Mouse (Mus musculus): ENCODE data around the gene Sowaha. TPM values are rescaled to one million over a fixed set of nuclear protein-coding genes. Genes with fewer than 3 reads are reported as not detected.

The Sowaha gene
- polyA plus RNA-seq (2012), result 1.00 and 1.1 TPM in 2 replicates

DNA sequence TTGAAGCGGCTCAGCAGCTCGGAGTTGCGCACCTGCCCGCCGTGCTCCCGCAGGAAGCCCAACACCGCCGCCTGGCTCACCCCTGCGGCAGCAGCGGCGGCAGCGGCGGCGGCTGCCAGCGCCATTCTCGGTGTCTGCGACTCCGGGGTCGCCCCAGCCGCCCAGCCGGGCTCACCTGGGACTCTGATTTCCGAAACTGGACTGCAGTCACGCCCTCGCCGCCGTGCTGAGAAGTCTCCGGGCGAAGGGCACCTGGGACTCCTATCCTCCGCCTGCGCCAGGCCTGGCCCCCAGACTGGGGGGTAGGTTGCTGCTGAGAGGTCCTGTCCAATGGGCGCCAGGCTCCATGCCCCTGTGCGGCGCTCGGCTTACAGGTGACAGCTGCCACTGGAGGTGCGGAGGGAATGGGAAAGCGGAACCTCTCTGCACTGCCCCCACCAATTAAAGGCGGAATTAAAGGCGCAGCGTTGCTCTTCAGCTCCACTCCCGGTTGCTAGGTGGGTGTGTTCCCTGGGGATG lies at the start of gene Sowaha, which contains the start of gene Gm9945:
TSS of gene Sowaha (minus strand) at position 492 of the 519 bp plus-strand sequence.
TSS of gene Gm9945 (plus strand) at position 384 of the 519 bp plus-strand sequence.

DNA sequence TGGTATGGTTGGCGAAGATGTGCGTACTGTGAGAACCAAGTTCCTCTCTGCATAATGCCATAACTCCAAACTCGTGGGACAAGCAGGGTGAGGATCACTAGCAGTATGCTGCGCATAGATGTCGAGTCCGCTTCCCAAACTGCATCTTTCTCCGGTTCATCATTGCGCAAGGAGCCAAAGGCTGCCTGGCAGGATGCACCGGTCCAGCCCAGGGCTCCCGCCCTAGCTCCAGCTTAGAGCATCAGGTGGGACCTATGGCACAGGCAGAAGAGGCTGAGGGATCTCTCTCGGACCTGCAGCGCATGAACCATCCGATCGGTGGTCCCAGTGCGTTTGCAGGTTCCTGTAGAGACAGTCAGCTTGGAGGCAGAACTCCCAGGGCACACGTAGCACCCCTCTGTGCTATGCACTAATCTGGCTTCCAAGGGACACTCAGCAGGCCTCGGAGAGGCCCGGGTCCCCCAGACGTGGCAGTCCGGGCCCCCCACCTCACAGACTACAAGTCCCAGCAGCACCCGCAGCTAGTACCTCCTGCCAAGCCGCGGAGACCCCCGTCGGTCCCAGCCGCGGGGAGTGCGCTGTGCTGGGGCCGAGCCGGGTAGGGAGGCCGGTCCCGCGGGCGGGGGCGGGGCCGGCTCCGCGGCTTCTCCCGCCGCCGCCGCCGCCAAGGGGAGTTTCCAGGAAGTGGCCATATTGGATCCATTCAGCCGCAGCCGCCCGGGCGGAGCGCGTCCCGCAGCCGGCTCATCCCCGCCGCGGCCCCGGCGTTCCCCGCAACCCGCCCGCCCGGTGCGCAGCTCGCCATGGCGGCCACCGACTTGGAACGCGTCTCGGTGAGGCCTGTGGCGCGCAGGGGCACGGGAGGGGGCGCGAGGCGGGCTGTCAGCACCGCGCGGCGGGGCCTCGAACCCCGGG lies 39.4 kb upstream of the Sowaha start, which contains the start of gene Sept8:
TSS of gene Sept8 (plus strand) at position 51 of the 915 bp plus-strand sequence.

DNA sequence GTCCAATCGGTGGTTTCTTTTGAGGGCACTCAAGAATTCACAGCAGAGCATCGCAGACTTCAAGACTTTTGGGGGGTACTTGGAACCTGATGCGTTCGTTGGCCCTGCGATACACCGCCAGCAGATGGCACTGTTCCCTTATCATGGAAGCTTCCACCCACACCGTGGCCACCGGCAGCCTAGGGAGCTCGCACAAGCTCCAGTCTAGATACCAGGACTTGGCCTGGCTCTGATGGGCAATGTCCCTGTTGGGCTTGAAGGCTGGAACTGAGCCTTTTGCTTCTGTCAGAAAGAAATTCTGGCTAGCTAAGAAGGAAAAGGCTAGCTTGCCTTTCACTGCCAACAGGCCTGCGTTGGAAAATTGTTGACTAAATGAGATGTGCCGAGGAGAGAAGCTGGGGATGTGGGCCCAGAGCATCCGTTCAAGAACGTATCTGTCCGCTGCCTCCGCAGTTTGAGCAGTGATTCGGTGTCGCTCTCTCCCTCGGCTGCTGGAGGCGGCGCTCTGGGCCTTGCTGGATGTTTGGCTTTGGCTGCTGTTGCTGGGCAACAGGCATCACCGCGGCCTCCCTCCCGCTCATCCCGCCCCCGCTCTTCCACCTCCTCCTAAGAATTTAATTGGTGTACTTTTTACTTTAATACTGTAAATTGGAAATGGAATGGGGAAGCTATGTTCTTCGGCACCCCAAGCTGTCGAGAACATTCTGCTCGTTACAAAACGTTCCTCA lies 9.9 kb downstream of the Sowaha start, which contains the start of gene Gm9837:
TSS of gene Gm9837 (minus strand) at position 512 of the 728 bp plus-strand sequence.

DNA sequence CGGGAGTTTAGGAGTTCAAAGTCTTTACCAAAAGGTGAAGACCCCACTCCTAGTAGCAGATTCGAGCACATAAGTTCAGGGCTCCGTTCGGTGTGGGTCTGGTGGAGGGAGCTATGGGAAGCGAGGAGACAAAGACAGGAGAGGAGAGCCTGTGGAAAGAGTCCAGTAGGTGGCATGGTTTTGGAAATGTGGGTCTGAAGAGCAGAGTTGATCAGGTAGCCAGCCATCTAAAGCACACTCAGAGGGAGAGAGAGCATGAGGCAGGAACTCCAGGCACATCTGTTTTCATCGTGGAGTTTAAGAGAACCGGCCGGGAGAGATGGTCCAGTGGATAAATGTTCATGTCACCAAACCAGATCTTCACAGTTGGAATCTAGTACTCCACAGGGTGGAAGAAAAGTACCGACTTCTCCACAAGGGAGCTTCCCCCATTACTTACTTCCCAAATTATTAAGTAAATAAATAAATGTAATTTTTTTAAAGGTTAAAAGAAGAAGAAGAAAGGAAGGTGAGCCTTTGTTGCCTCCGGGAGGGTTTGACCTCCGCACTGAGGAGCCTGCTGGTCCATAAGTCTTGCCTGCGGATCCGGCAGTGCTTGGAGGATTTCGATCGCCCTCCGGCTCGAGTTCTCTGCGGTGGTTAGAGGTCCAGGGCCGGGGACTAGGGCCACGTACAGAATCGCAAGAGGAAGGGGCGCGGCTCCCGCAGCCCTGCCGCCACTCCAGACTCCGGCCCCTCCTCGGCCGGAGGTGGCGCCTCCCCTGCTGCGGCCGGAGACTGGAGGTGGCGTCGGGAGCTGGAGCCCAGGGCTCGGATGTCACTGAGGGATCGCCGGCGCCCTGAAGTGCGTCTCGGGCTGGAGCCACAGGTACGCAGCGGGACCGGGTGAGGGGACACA lies 23.4 kb downstream of the Sowaha start, which contains the start of the genes Gm10447 and Shroom1:
TSS of gene Gm10447 (minus strand) at position 637 of the 898 bp plus-strand sequence.
TSS of gene Shroom1 (plus strand) at position 732 of the 898 bp plus-strand sequence.

DNA sequence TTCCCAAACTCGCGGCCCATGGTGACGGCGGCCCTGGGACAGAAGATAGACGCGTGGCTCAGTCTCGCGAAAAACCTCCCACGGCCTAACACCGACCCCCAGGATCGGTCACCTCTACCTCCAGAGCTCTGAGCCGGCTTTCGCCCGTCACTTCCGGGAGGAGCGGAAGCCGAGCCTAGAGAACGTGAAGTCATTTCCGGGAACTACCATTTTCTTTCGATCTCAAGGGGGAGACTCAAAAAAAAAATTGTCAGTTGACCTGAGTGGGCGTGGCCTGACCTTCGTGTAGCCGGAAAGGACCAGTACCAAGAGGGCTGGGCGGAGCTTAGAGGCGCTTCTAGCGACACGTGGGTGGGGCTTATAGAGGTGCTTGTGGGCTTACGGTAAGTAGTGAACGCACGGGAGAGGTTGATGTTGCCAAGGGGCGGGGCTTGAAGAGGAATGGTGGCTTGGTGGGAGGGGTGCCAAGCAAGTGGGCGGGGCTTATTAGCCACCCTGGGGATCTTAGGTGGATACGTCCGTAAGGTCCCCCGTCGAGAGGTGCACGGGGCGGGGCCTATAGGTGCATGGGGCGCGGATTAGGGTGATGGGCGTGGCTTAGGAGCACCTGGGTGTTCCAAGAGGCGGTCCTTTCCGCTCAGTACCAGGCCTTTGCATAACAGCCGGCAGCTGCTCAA lies 49.3 kb downstream of the Sowaha start, which contains the start of the genes Uqcrq and Gdf9:
TSS of gene Uqcrq (minus strand) at position 162 of the 677 bp plus-strand sequence.
TSS of gene Gdf9 (plus strand) at position 354 of the 677 bp plus-strand sequence.

Other genes with a start within 250 kb of the Sowaha start
- 34.1 and 37.2 TPM in 2 replicates for gene Hspa4, start 179.8 kb downstream of the Sowaha start, polyA plus RNA-seq (2012)
- 1.8 and 3.0 TPM in 2 replicates for gene Zcchc10, start 155.6 kb downstream of the Sowaha start, polyA plus RNA-seq (2012)
- 4.3 and 6.6 TPM in 2 replicates for gene Aff4, start 129.4 kb downstream of the Sowaha start, polyA plus RNA-seq (2012)
- not detected in 2 replicates for gene Leap2, start 57.1 kb downstream of the Sowaha start, polyA plus RNA-seq (2012)
- 179 and 182 TPM in 2 replicates for gene Uqcrq, start 49.4 kb downstream of the Sowaha start, polyA plus RNA-seq (2012)
- gene Gdf9, start 49.3 kb downstream of the Sowaha start, polyA plus RNA-seq (2012), result 0.12 and 0.30 TPM in 2 replicates
- not detected in 2 replicates for gene Gm10447, start 23.2 kb downstream of the Sowaha start, polyA plus RNA-seq (2012)
- gene Shroom1, start 23.1 kb downstream of the Sowaha start, polyA plus RNA-seq (2012), result 0.23 and 0.37 TPM in 2 replicates
- gene Gm9837, start 9.8 kb downstream of the Sowaha start, polyA plus RNA-seq (2012), result not detected in 2 replicates
- not detected in 2 replicates for gene Gm9945, start 108 bp downstream of the Sowaha start, polyA plus RNA-seq (2012)
- gene Sept8, start 39.0 kb upstream of the Sowaha start, polyA plus RNA-seq (2012), result 36.4 and 55.7 TPM in 2 replicates
- 5.3 and 7.8 TPM in 2 replicates for gene Kif3a, start 87.1 kb upstream of the Sowaha start, polyA plus RNA-seq (2012)
- not detected in 2 replicates for gene Il4, start 138.4 kb upstream of the Sowaha start, polyA plus RNA-seq (2012)
- gene Il13, start 154.4 kb upstream of the Sowaha start, polyA plus RNA-seq (2012), result 0.05 and 0.10 TPM in 2 replicates
- gene Rad50, start 227.0 kb upstream of the Sowaha start, polyA plus RNA-seq (2012), result 10.9 and 14.4 TPM in 2 replicates
- not detected in 2 replicates for gene Il5, start 240.5 kb upstream of the Sowaha start, polyA plus RNA-seq (2012)